Mouse (Mus musculus): Measurements from ENCODE around the gene Stx1b.

DNA sequence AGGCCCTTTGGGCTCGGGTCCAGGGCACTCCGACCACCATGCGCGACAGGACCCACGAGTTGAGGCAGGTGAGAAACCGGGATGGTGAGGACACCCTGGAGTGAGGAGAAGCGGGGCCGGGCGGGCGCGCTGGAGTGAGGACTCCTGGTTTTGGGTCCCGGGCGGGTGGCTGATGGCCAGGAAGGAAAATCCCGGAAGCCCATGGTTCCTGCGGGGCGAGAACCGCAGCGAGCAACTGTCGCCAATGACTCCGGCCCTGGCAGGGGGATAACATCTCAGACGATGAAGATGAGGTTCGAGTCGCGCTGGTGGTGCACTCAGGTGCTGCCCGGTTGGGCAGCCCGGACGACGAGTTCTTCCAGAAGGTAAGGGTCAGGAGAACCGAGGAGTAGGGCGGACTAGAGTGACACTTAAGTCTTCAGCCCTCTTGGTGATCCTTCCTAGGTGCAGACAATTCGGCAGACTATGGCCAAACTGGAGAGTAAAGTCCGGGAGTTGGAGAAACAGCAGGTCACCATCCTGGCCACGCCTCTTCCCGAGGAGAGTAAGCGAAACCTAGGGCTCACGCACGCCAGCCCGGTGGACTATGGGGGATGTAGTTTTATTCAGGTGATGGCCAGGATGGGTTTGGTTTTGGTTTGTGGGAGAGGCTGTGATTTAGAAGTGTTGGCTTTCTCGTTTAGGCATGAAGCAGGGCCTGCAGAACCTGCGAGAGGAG is 17.8 kb upstream of the Stx1b start:
- TF ChIP-seq CTCF (IDR thresholded peaks at IDR 0.05; ENCODE audit: borderline replicate concordance, extremely low read depth, insufficient read depth, insufficient read length), result no peak
- no peak for TF ChIP-seq POLR2A (IDR thresholded peaks at IDR 0.05; ENCODE audit: borderline replicate concordance, extremely low read depth, insufficient read depth, insufficient read length, poor library complexity, severe bottlenecking)

Measured in brain, embryonic 14.5 days (tissue).